Mouse (Mus musculus): ENCODE data around the gene Pax2. TPM values are rescaled to one million over a fixed set of nuclear protein-coding genes. Genes with fewer than 3 reads are reported as not detected.

Gene Pax2
- polyA plus RNA-seq, 1 experiment from 2014 or later: not detected

GRCm38 (mm10) chr19:44799156-44799555 lies 43.3 kb downstream of the Pax2 start:
- WGBS: 35% methylated on average over 5 of the region's 5 CpGs
- peaks cover 12% of the 10 kb centered on the region; the same call in 1 of the 2 replicates for H3K4me1 ChIP-seq (ENCODE audit: control insufficient read depth, insufficient read depth, low read length)
- no peak overlapping the region for H3K27ac ChIP-seq (ENCODE audit: low read length)
- no peaks in the 10 kb centered on the region for H3K9me3 ChIP-seq (ENCODE audit: control insufficient read depth, low read length)
- H3K36me3 ChIP-seq (ENCODE audit: control insufficient read depth, insufficient read depth, low read length): no peaks in the 10 kb centered on the region
- no peak overlapping the region for H3K9ac ChIP-seq (ENCODE audit: low read depth, low read length)
- H3K4me2 ChIP-seq (ENCODE audit: low read depth, low read length): no peak overlapping the region
- H3K4me3 ChIP-seq (ENCODE audit: low read length): no peak overlapping the region
- no peaks in the 10 kb centered on the region for H3K27me3 ChIP-seq (replicated peaks; ENCODE audit: control insufficient read depth, insufficient read depth, low read length)
- no peak for ATAC-seq

GRCm38 (mm10) chr19:44800327-44800726 lies 44.5 kb downstream of the Pax2 start:
- Histone ChIP-seq H3K27ac (ENCODE audit: low read length) (no peak overlapping the region), H3K9me3 (ENCODE audit: control insufficient read depth, low read length) (no peaks in the 10 kb centered on the region), H3K4me3 (ENCODE audit: low read length) (no peak overlapping the region), H3K4me2 (ENCODE audit: low read depth, low read length) (no peak overlapping the region), H3K36me3 (ENCODE audit: control insufficient read depth, insufficient read depth, low read length) (no peaks in the 10 kb centered on the region), H3K9ac (ENCODE audit: low read depth, low read length) (no peak overlapping the region), H3K27me3 (replicated peaks; ENCODE audit: control insufficient read depth, insufficient read depth, low read length) (no peaks in the 10 kb centered on the region), H3K4me1 (ENCODE audit: control insufficient read depth, insufficient read depth, low read length) (peaks cover 12% of the 10 kb centered on the region; the same call in 1 of the 2 replicates)
- WGBS: 38% methylated on average over 6 of the region's 6 CpGs
- ATAC-seq: no peak

- no peaks in the 10 kb centered on the region for H3K27me3 ChIP-seq (replicated peaks; ENCODE audit: control insufficient read depth, insufficient read depth, low read length)
- no peaks in the 10 kb centered on the region for H3K9me3 ChIP-seq (ENCODE audit: control insufficient read depth, low read length)
- no peak overlapping the region for H3K4me3 ChIP-seq (ENCODE audit: low read length)
- H3K27ac ChIP-seq (ENCODE audit: low read length): no peak overlapping the region
- H3K36me3 ChIP-seq (ENCODE audit: control insufficient read depth, insufficient read depth, low read length): no peaks in the 10 kb centered on the region
- 10% methylated on average over 8 of the region's 8 CpGs for WGBS
- H3K4me1 ChIP-seq (ENCODE audit: control insufficient read depth, insufficient read depth, low read length): no peaks in the 10 kb centered on the region
- no peak overlapping the region for H3K9ac ChIP-seq (ENCODE audit: low read depth, low read length)
- ATAC-seq: no peak
- no peak overlapping the region for H3K4me2 ChIP-seq (ENCODE audit: low read depth, low read length)
Observed at GRCm38 (mm10) chr19:44808734-44809133, 52.9 kb downstream of the Pax2 start.

- Histone ChIP-seq H3K4me3 (ENCODE audit: low read length) (no peak overlapping the region), H3K4me2 (ENCODE audit: low read depth, low read length) (no peak overlapping the region), H3K27me3 (replicated peaks; ENCODE audit: control insufficient read depth, insufficient read depth, low read length) (no peaks in the 10 kb centered on the region), H3K9ac (ENCODE audit: low read depth, low read length) (no peak overlapping the region), H3K9me3 (ENCODE audit: control insufficient read depth, low read length) (no peaks in the 10 kb centered on the region), H3K27ac (ENCODE audit: low read length) (no peak overlapping the region), H3K36me3 (ENCODE audit: control insufficient read depth, insufficient read depth, low read length) (no peaks in the 10 kb centered on the region), H3K4me1 (ENCODE audit: control insufficient read depth, insufficient read depth, low read length) (no peaks in the 10 kb centered on the region)
- ATAC-seq: no peak
- WGBS: 54% methylated on average over 13 of the region's 13 CpGs
Observed at GRCm38 (mm10) chr19:44812666-44813429, 57.0 kb downstream of the Pax2 start.

- Histone ChIP-seq H3K4me1 (ENCODE audit: control insufficient read depth, insufficient read depth, low read length) (no peaks in the 10 kb centered on the region), H3K27me3 (replicated peaks; ENCODE audit: control insufficient read depth, insufficient read depth, low read length) (no peaks in the 10 kb centered on the region; the same call in 1 of the 2 replicates), H3K4me2 (ENCODE audit: low read depth, low read length) (no peak overlapping the region), H3K9ac (ENCODE audit: low read depth, low read length) (no peak overlapping the region), H3K4me3 (ENCODE audit: low read length) (no peak overlapping the region), H3K27ac (ENCODE audit: low read length) (no peak overlapping the region), H3K36me3 (ENCODE audit: control insufficient read depth, insufficient read depth, low read length) (no peaks in the 10 kb centered on the region), H3K9me3 (ENCODE audit: control insufficient read depth, low read length) (no peaks in the 10 kb centered on the region)
- no peak for ATAC-seq
- WGBS: 76% methylated on average over 3 of the region's 3 CpGs
Observed at GRCm38 (mm10) chr19:44815111-44815510, 59.3 kb downstream of the Pax2 start.

- no peak overlapping the region for H3K4me3 ChIP-seq (ENCODE audit: low read length)
- no peaks in the 10 kb centered on the region; the same call in 1 of the 2 replicates for H3K27me3 ChIP-seq (replicated peaks; ENCODE audit: control insufficient read depth, insufficient read depth, low read length)
- 59% methylated on average over 14 of the region's 14 CpGs for WGBS
- no peaks in the 10 kb centered on the region for H3K9me3 ChIP-seq (ENCODE audit: control insufficient read depth, low read length)
- no peak overlapping the region for H3K27ac ChIP-seq (ENCODE audit: low read length)
- no peaks in the 10 kb centered on the region for H3K36me3 ChIP-seq (ENCODE audit: control insufficient read depth, insufficient read depth, low read length)
- H3K9ac ChIP-seq (ENCODE audit: low read depth, low read length): no peak overlapping the region
- no peak for ATAC-seq
- H3K4me1 ChIP-seq (ENCODE audit: control insufficient read depth, insufficient read depth, low read length): no peaks in the 10 kb centered on the region
- no peak overlapping the region for H3K4me2 ChIP-seq (ENCODE audit: low read depth, low read length)
Observed at GRCm38 (mm10) chr19:44817403-44818128, 61.7 kb downstream of the Pax2 start.

GRCm38 (mm10) chr19:44818676-44819075 lies 62.8 kb downstream of the Pax2 start:
- Histone ChIP-seq H3K36me3 (ENCODE audit: control insufficient read depth, insufficient read depth, low read length) (no peaks in the 10 kb centered on the region), H3K4me1 (ENCODE audit: control insufficient read depth, insufficient read depth, low read length) (no peaks in the 10 kb centered on the region)
- 71% methylated on average over 6 of the region's 6 CpGs for WGBS

GRCm38 (mm10) chr19:44821581-44821980 lies 65.7 kb downstream of the Pax2 start:
- Histone ChIP-seq H3K4me2 (ENCODE audit: low read depth, low read length) (no peak overlapping the region), H3K9ac (ENCODE audit: low read depth, low read length) (no peak overlapping the region), H3K4me1 (ENCODE audit: control insufficient read depth, insufficient read depth, low read length) (no peaks in the 10 kb centered on the region), H3K27me3 (replicated peaks; ENCODE audit: control insufficient read depth, insufficient read depth, low read length) (no peaks in the 10 kb centered on the region; the same call in 1 of the 2 replicates), H3K36me3 (ENCODE audit: control insufficient read depth, insufficient read depth, low read length) (no peaks in the 10 kb centered on the region), H3K27ac (ENCODE audit: low read length) (no peak overlapping the region), H3K9me3 (ENCODE audit: control insufficient read depth, low read length) (no peaks in the 10 kb centered on the region), H3K4me3 (ENCODE audit: low read length) (no peak overlapping the region)
- ATAC-seq: no peak
- 47% methylated on average over 3 of the region's 3 CpGs for WGBS

More at GRCm38 (mm10) chr19:44818676-44819075, 62.8 kb downstream of the Pax2 start:
- Histone ChIP-seq H3K4me2 (ENCODE audit: low read depth, low read length) (no peak overlapping the region), H3K27ac (ENCODE audit: low read length) (no peak overlapping the region), H3K9me3 (ENCODE audit: control insufficient read depth, low read length) (no peaks in the 10 kb centered on the region), H3K4me3 (ENCODE audit: low read length) (no peak overlapping the region), H3K9ac (ENCODE audit: low read depth, low read length) (no peak overlapping the region), H3K27me3 (replicated peaks; ENCODE audit: control insufficient read depth, insufficient read depth, low read length) (no peaks in the 10 kb centered on the region; the same call in 1 of the 2 replicates)
- no peak for ATAC-seq

GRCm38 (mm10) chr19:44822295-44822694 lies 66.5 kb downstream of the Pax2 start:
- Histone ChIP-seq H3K9me3 (ENCODE audit: control insufficient read depth, low read length) (no peaks in the 10 kb centered on the region), H3K36me3 (ENCODE audit: control insufficient read depth, insufficient read depth, low read length) (no peaks in the 10 kb centered on the region), H3K4me3 (ENCODE audit: low read length) (no peak overlapping the region), H3K4me2 (ENCODE audit: low read depth, low read length) (no peak overlapping the region), H3K27ac (ENCODE audit: low read length) (no peak overlapping the region), H3K9ac (ENCODE audit: low read depth, low read length) (no peak overlapping the region), H3K27me3 (replicated peaks; ENCODE audit: control insufficient read depth, insufficient read depth, low read length) (no peaks in the 10 kb centered on the region; the same call in 1 of the 2 replicates), H3K4me1 (ENCODE audit: control insufficient read depth, insufficient read depth, low read length) (no peaks in the 10 kb centered on the region)
- WGBS: 63% methylated on average over 5 of the region's 5 CpGs
- no peak for ATAC-seq
